ENCODE assay signal across 33 mouse cellular contexts in the genomic region with DNA sequence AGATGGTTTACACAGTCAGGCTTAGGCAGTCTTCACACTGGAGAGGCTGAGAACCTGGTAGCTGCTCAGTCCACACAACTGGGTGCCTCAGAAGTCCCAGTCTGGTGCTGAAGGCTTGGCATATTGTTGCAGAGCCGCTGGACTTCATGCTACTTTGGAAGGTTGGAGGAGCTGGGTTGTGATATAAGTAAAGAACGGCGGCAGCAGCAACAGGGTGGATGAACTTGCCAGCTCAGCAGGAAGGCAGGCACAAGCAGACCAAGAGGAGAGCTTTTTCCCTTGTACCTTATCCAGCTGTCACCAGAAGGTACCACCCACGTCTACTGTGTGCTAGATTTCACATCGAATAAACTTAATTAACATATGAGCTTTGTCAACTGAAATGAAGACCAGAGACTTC.
"Had no signal": no experiment of that assay in that cellular context is flagged by ENCODE, and none has a peak within 500 bp of the region (broad histone marks: within the 10 kb centered on the region; RNA-seq: fewer than 3 reads in every experiment).

No protein-coding gene starts in this region.

- H3K27ac ChIP-seq: heart, embryonic 13.5 days; heart, embryonic 15.5 days; hindbrain, embryonic 10.5 days; hindbrain, embryonic 12.5 days; hindbrain, embryonic 13.5 days; hindbrain, embryonic 14.5 days; hindbrain, embryonic 15.5 days; hindbrain, postnatal 0 days; intestine, embryonic 15.5 days; layer of hippocampus, adult 2 months; left cerebral cortex, adult 2 months had no signal

- H3K4me3 ChIP-seq: heart, embryonic 12.5 days; heart, embryonic 13.5 days; heart, embryonic 15.5 days; hindbrain, embryonic 10.5 days; hindbrain, embryonic 12.5 days; hindbrain, embryonic 13.5 days; hindbrain, embryonic 15.5 days; intestine, embryonic 15.5 days; kidney, embryonic 15.5 days; layer of hippocampus, adult 2 months; left cerebral cortex, adult 2 months had no signal

- H3K9ac ChIP-seq: heart, embryonic 12.5 days; heart, embryonic 13.5 days; heart, embryonic 15.5 days; hindbrain, embryonic 12.5 days; hindbrain, embryonic 13.5 days; hindbrain, embryonic 14.5 days; hindbrain, embryonic 15.5 days; intestine, embryonic 15.5 days; kidney, embryonic 15.5 days had no signal

- DNase-seq: heart, postnatal 10 days; heart, postnatal 14 days; heart, postnatal 36 days; heart, postnatal 4 days; kidney, adult 11 months; kidney, adult 18-20 months; kidney, adult 2 months; kidney, adult 8-10 months; kidney, adult 9 months; kidney, postnatal 10 days; kidney, postnatal 14 days; kidney, postnatal 25 days; kidney, postnatal 36 days; kidney, postnatal 4 days; layer of hippocampus, adult 9-11 months; layer of hippocampus, postnatal 36 days had no signal

- H3K27me3 ChIP-seq: heart, embryonic 12.5 days; heart, embryonic 13.5 days; heart, embryonic 15.5 days; hindbrain, embryonic 12.5 days; hindbrain, embryonic 13.5 days; hindbrain, embryonic 15.5 days; intestine, embryonic 15.5 days; kidney, embryonic 15.5 days had no signal

- H3K9me3 ChIP-seq: heart, embryonic 12.5 days; heart, embryonic 13.5 days; heart, embryonic 15.5 days; hindbrain, embryonic 10.5 days; hindbrain, embryonic 12.5 days; hindbrain, embryonic 13.5 days; hindbrain, embryonic 15.5 days; intestine, embryonic 15.5 days; kidney, embryonic 15.5 days had no signal

- H3K4me1 ChIP-seq: heart, embryonic 12.5 days; heart, embryonic 13.5 days; heart, embryonic 15.5 days; hindbrain, embryonic 10.5 days; hindbrain, embryonic 12.5 days; hindbrain, embryonic 13.5 days; hindbrain, embryonic 15.5 days; intestine, embryonic 15.5 days had no signal

- H3K36me3 ChIP-seq: heart, embryonic 12.5 days; heart, embryonic 13.5 days; heart, embryonic 15.5 days; hindbrain, embryonic 10.5 days; hindbrain, embryonic 12.5 days; hindbrain, embryonic 13.5 days; hindbrain, embryonic 15.5 days; intestine, embryonic 15.5 days; kidney, embryonic 15.5 days had no signal

- H3K4me2 ChIP-seq: heart, embryonic 12.5 days; heart, embryonic 13.5 days; heart, embryonic 15.5 days; hindbrain, embryonic 12.5 days; hindbrain, embryonic 13.5 days; hindbrain, embryonic 14.5 days; hindbrain, embryonic 15.5 days; intestine, embryonic 15.5 days; kidney, embryonic 15.5 days had no signal

- ATAC-seq: hindbrain, embryonic 16.5 days; hindbrain, postnatal 0 days; inflammation-experienced regulatory T-cells, adult 6 months; intestine, embryonic 15.5 days; intestine, embryonic 16.5 days; intestine, postnatal 0 days had no signal
